Mouse (Mus musculus) megakaryocyte progenitor cell, adult 5-6 weeks (primary cell): ENCODE measurements around the gene Psenen. TPM values are rescaled to one million over a fixed set of nuclear protein-coding genes. Genes with fewer than 3 reads are reported as not detected.
A peak's percentile ranks its signal among the peaks of the same experiment; 100 is the strongest.

ENCODE experiments used
- ATAC-seq: replicated peaks from 2 replicates; pipeline ENCODE4 v1.8.0; 2016; ENCODE audit warnings: mild to moderate bottlenecking, moderate TSS enrichment, inconsistent platforms; ENCODE audit not compliant: poor library complexity
- total RNA-seq, 2 experiments: library from RNA; stranded (forward) in 1 of 2; stranded (reverse) in 1 of 2; fragments of 157-497, 149-512 nt in 1 of 2; fragments of 200-1000 nt in 1 of 2; gene quantifications; 2 replicates each; pipeline versions ENCODE4 v1.2.3 to v1.2.4; 2015 to 2017

Gene Psenen
- total RNA-seq (2015): 181 and 202 TPM in 2 replicates
- 150 and 154 TPM in 2 replicates for total RNA-seq (2017)

DNA sequence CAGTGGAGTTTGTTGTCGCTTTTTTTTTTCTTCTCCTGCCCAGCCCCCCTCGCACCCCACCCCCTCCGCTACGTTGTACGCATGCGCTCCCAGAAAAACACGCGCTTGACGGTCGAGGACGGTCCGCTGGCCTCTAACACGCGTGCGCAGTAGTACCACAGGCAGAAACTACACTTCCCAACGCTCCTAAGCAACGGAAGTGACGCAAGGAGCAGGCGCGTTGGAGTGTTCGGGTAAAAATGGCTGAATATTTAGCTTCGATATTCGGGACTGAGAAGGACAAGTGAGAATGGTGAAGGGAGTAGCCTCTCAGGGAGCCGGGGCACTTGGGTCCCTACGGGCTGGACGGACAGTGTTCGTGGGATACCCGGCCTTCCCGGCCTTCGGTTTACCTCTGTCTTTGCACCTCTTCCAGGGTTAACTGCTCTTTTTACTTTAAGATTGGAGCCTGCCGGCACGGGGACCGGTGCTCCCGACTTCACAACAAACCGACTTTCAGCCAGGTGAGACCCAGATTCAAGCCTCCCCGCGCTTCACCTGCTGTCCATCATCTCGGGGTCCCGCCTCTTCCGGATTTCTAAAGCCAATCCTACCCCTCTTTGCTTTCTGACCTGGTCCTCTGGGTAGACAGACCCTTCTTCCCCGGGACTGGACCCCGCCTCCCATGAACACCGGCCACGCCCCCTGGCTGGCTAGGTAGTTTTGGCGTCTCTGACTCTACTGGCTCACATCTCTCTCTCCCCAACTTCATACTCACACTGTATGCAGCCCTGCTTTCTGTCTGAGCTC lies at the start of gene Psenen, which contains the start of the genes U2af1l4 and Gm49396:
Gene Psenen (minus strand): TSS at position 511 of the 789 bp plus-strand sequence.
Gene U2af1l4 (plus strand): TSS at position 185 of the 789 bp plus-strand sequence.
Gene Gm49396 (plus strand): TSS at position 228 of the 789 bp plus-strand sequence.
- ATAC-seq: peak; percentile 68

DNA sequence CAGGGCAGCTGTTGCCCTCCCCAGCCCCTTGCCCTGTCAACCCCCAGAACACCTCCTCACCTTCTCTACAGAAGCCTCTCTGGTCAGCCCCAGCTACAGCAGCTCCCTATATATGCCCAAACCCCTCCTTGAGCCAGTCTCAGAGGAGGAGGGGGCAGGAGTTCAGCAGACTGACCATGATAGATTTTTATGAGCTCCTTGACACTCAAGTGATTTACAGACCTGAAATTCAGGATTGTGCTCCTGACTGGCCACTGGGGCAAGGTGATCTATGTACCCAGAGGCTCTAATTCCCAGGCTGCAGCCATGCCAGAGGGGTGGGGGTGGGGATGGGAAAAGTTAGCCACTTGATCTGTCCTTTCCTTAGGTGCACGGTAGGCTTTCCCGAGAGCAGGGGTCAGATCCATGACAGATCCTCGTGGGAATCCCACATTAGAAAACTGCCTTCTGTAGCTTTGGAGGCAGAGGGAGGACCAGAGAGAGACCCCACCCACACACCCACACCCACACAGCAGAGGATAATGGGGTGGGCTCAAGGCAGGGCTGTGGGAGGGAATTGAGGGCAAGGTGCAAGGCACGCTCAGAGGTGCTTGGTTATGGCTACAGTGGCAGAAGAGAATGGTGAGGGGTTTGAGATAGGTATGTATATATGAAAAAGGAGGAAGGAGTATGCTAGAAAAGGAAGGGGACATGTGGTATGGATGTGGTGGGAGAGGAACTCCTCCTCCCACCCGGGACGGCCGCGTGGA lies 49.4 kb upstream of the Psenen start, which contains the start of gene Upk1a:
Gene Upk1a (minus strand): TSS at position 194 of the 749 bp plus-strand sequence.
- no peak for ATAC-seq

DNA sequence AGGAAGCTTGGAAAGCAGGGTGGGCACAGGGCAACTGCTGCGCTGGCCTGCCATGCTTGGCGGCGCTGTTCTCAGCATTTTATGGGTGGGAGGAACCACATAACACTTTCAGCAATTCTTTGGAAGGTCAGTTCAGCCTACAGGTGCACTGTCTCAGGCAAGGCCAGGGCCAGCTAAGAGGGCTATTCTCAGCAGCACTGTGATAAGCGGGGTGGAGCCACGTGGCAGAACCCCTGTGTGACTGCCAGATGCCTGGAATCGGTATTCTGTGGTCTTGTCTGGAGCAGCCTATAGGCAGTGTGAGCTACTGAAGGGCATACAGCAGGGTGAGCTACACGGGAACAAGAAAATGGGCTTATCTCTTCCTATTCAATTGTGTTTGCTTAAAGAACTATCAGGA lies 46.6 kb upstream of the Psenen start:
- no peak for ATAC-seq

GRCm38 (mm10) chr7:30608476-30608875 lies 45.0 kb upstream of the Psenen start:
- no peak for ATAC-seq

- peak; percentile 93 for ATAC-seq
Measured at GRCm38 (mm10) chr7:30607706-30608309, 44.4 kb upstream of the Psenen start.

GRCm38 (mm10) chr7:30604944-30605343 lies 41.5 kb upstream of the Psenen start:
- ATAC-seq: no peak

GRCm38 (mm10) chr7:30604424-30604823 lies 41.0 kb upstream of the Psenen start:
- no peak for ATAC-seq

DNA sequence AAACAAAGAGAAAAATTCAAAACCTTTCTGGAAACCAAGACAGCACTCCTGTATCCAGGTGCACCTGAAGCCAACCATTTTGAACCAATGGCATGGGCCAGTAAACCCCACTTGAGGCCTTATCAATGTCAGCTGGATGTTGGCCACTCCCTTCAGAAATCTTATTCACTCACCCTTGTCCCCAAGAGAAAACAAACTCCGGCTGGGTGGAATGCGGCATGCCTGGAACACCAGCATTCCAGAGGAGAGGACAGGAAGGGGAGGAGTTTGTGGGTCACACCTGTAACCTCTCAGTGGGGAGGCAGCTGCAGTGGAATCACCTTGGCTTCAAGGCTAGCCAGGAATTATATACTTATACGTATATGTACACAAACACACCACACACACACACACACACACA lies 39.2 kb upstream of the Psenen start:
- no peak for ATAC-seq

- ATAC-seq: no peak
Measured at GRCm38 (mm10) chr7:30600651-30601050, 37.2 kb upstream of the Psenen start.

DNA sequence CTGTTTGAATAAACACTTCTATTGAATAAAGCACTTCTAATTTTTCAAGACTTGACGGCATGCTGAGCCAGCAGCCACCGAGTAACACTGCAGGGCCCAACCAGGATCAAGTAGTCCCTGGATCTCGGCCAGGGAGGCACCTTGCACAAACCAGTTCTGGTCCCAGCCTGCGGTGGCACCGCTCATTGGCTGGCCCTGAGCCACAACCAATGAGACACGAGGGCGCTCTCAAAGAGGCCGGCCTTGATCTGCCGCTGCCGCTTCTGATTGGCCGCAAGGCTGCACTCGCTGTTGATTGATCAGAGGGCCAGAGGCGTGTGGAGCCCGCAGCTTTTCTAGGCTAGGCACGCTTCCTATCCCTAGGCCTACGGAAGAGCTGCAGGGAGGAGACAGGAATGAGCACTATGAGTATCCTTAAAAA lies 36.5 kb upstream of the Psenen start:
- peak; percentile 99 for ATAC-seq

- no peak for ATAC-seq
Measured at GRCm38 (mm10) chr7:30598786-30599185, 35.4 kb upstream of the Psenen start, which contains the start of gene Zbtb32. TSS of gene Zbtb32 (minus strand) at chr7:30598909.

- no peak for ATAC-seq
Measured at GRCm38 (mm10) chr7:30596811-30597210, 33.4 kb upstream of the Psenen start.

GRCm38 (mm10) chr7:30596093-30596492 lies 32.7 kb upstream of the Psenen start:
- no peak for ATAC-seq

- no peak for ATAC-seq
Measured at GRCm38 (mm10) chr7:30594510-30595024, 31.1 kb upstream of the Psenen start.

GRCm38 (mm10) chr7:30593579-30594509 lies 30.4 kb upstream of the Psenen start:
- no peak for ATAC-seq

DNA sequence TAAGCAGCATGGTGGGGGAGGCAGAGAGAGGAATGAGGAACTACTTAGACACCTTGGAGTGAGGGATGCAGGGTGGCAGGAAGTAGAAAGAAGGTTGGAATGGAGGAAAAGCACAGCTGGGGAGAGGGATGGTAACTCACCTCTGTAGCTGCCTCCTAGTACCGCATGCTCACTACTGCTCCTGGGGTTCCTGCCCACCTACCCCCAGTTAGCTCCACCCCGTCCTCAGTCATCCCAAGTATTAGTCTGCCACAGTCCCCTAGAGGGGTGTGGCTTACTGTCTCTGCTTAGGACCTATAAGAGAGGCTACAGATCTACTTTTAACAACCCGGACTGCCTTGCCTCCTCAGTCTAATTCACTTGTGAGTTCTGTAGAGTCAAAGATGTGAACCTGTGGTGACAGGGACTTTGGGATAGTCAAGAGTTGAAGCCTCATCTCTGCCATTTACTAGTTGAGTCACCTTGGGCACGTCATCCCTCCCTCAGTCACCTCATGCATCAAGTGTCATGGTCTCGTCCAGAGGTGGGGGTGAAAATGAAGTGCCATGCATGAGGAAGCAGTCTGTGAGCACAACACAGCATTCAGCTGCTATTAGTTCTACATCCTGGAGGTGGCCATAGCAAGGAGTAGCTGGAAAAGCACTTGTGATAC lies 29.5 kb upstream of the Psenen start:
- ATAC-seq: no peak

GRCm38 (mm10) chr7:30591605-30591951 lies 28.2 kb upstream of the Psenen start:
- no peak for ATAC-seq

DNA sequence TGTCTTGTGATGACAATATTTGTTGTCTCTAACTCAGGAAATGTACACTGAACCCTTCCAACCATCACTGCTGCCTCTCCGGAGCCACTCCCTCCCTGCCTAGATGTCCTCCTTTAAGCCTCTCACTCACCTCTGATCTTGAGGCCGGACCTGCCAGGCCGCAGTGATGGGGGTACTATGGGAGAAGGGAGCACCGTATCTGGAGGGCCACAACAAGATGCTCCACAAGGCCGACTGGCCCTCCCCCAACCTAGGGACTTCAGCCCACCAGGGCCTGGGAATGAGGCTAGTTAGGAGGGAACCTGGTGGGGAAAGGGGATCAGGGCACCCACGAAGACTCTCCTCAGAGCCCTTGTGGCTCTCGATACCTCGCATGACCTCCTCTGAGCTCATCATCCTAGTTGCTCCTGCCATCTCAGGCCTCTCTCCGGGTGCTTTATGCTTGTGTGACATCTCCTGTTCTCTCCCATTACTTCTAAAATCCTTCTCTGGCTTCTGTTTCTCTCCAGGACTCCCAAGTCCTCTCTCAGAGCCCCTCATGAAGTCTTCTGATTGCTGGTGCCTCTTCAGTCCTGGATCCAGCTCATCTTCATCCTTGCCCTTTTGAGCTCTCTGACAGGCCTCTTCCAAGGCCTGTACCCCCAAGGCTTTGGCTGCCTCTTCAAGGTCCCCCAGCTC lies 27.6 kb upstream of the Psenen start:
- ATAC-seq: no peak
